Mouse (Mus musculus) kidney, embryonic 14.5 days (tissue): ENCODE results near the gene Pabpn1l. TPM values are rescaled to one million over a fixed set of nuclear protein-coding genes. Genes with fewer than 3 reads are reported as not detected.
A peak's percentile ranks its signal among the peaks of the same experiment; 100 is the strongest.
"Not testable (repeated sequence)": the region's sequence is repeated elsewhere in the genome, so short reads cannot be mapped to it uniquely, and the experiment has no call there.

Source experiments
- ATAC-seq: fragments of 200-750 bp; cut with Nextera tagmentation; 2 replicates; pipeline ENCODE4 v1.8.0; 2017; ENCODE audit warnings: moderate number of reproducible peaks, mild to moderate bottlenecking, moderate TSS enrichment, moderate library complexity; ENCODE audit not compliant: low FRiP score, low TSS enrichment
- H3K27ac ChIP-seq: fragments of 300-500 bp; sonication (generic); 2 replicates; pipeline ENCODE4 v1.5.1; 2014; ENCODE audit warnings: low read depth, mild to moderate bottlenecking, low read length, moderate library complexity, mixed read lengths
- H3K27me3 ChIP-seq: fragments of 300-500 bp; sonication (generic); 2 replicates; pipeline ENCODE4 v1.6.1; 2014; ENCODE audit warnings: mild to moderate bottlenecking, low read length; ENCODE audit not compliant: control insufficient read depth, insufficient read depth
- H3K36me3 ChIP-seq: fragments of 300-500 bp; sonication (generic); 2 replicates; pipeline ENCODE4 v1.6.1; 2014; ENCODE audit warnings: low read length, mixed read lengths; ENCODE audit not compliant: control insufficient read depth, insufficient read depth
- H3K4me1 ChIP-seq: fragments of 300-500 bp; sonication (generic); 2 replicates; pipeline ENCODE4 v1.6.1; 2014; ENCODE audit warnings: low read length, mixed read lengths; ENCODE audit not compliant: control insufficient read depth, insufficient read depth
- H3K4me2 ChIP-seq: fragments of 300-500 bp; sonication (generic); replicated peaks from 2 replicates; pipeline ENCODE4 v1.6.1; 2014; ENCODE audit warnings: low read depth, mild to moderate bottlenecking, low read length
- H3K4me3 ChIP-seq: fragments of 300-500 bp; sonication (generic); 2 replicates; pipeline ENCODE4 v1.5.1; 2014; ENCODE audit warnings: mild to moderate bottlenecking, low read length
- H3K9ac ChIP-seq: fragments of 300-500 bp; sonication (generic); 2 replicates; pipeline ENCODE4 v1.6.1; 2014; ENCODE audit warnings: low read depth, mild to moderate bottlenecking, low read length, moderate library complexity
- H3K9me3 ChIP-seq: fragments of 300-500 bp; sonication (generic); 2 replicates; pipeline ENCODE4 v1.6.1; 2016; ENCODE audit warnings: low read length; ENCODE audit not compliant: control insufficient read depth
- WGBS: fragments of 180-500 bp; shearing (Covaris S2); extraction: QIAGEN DNeasy Blood & Tissue Kit; methylation state at CpG from one replicate; pipeline ENCODE4 v1.1.7; 2014; 5-methylcytosine and 5-hydroxymethylcytosine counted together
- polyA plus RNA-seq: library from polyadenylated mRNA; unstranded; fragments of >200 nt; fragmentation: Nextera tagmentation; extraction: Ambion mirVana; gene quantifications from 2 replicates; pipeline ENCODE4 v1.2.1, GENCODE M21; 2014

The Pabpn1l gene
- polyA plus RNA-seq, 1 experiment from 2014 or later, result not detected

DNA sequence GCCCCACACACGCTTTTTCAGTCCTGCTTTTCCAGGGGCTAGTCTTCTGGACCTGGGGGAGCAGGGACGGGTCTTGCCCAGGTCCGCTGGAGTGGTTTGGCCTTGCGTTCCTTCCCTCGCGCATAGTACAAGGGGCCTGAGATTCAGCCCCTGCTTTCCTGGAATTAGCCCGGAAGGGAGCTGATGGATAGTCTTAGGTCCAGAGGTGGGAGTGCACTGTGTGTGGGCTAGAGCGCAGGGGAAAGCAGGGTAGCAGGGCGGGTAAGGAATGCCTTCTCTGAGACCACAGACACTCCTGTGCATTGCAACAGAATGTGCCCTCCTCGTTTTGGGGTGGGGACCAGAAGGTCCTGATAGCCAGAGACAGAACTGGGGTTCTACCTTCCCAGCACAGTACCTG lies 45.4 kb downstream of the Pabpn1l start:
- WGBS, result 22% methylated on average over 10 of the region's 10 CpGs
- Histone ChIP-seq H3K27ac (peak overlapping the region; percentile 42; the same call in 1 of the 2 replicates), H3K27me3 (no peaks in the 10 kb centered on the region), H3K4me1 (peaks cover 29% of the 10 kb centered on the region), H3K9me3 (no peaks in the 10 kb centered on the region), H3K4me3 (peak overlapping the region; percentile 58; the same call in 1 of the 2 replicates), H3K9ac (no peak overlapping the region), H3K4me2 (peak overlapping the region; percentile 70), H3K36me3 (peaks cover 21% of the 10 kb centered on the region)
- peak; percentile 50 for ATAC-seq

DNA sequence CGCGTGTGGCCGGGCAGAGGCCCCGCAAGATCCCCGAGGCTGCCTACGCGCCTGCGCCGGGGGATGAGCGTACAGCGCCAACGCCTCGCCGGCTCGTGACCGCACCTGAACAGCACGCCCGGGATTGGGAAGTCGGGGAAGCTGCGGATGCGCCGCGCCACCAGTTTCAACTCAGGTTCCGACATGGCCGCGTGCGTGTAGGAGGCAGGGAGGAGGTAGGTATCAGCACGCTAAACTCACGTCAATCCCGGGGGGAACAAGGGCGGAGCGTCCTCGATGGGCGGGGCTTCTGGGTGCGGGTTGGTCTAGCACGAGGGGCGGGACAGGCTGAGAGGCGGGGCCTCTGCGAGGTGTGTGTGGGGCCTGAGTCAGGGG lies 45.9 kb downstream of the Pabpn1l start, which contains the start of gene Aprt:
Aprt (minus strand) TSS at position 262 of the 375 bp plus-strand sequence.
- ATAC-seq, result peak; percentile 87
- under 1% methylated on average over 39 of the region's 39 CpGs for WGBS
- H3K4me3 ChIP-seq, result peak within 1 kb of the TSS; percentile 58
- H3K27ac ChIP-seq, result peak within 1 kb of the TSS; percentile 42; the same call in 1 of the 2 replicates
- no peaks in the 10 kb centered on the region for H3K27me3 ChIP-seq
- peak within 1 kb of the TSS; percentile 69 for H3K9ac ChIP-seq
- peaks cover 29% of the 10 kb centered on the region for H3K4me1 ChIP-seq
- H3K9me3 ChIP-seq, result no peaks in the 10 kb centered on the region
- peak within 1 kb of the TSS; percentile 70 for H3K4me2 ChIP-seq
- H3K36me3 ChIP-seq, result peaks cover 26% of the 10 kb centered on the region

DNA sequence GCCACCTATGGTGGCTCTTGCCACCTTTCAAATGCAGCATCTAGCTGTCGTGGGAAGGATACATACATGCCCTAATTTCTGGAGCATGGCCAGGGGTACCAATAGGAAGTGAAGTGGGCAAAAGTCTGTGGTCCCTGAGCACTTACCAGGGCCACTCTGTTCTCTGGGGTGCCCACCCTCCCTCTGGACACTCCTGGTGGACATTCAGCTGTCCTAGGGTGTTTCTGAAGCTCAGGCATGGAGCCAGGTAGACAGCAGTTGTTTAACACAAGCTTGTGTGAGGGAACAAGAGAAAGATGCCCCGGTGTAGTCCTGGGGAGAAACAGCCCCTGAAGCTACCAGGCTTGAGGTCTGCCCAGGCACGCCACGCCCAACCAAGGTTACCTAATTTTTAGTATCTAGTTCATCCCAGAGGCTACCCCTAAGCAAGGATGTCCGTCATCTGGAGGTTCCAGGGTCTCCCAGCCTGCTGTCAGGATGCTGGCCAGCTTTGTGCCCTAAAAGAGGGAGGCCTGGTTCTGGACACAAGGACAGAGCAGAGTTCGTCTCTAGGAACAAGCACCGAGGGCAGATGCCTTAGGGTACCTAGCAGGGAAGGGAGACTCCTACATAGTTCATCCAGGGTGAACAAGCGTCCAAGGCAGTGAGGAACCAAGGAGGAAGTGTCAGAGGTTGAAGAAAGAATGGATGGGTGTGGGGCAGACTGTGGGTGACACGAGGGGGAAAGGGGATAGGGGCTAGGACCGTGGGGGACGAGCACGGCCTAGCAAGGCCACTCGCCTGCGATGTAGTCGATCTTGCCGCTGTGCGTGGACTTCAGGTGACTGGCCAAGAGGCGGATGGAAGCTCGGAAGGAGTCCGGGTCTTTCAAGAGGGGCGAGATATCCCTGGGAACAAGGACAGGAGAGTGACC lies 46.5 kb downstream of the Pabpn1l start:
- peak overlapping the region; percentile 58 for H3K4me3 ChIP-seq
- H3K4me2 ChIP-seq, result peak overlapping the region; percentile 70
- H3K4me1 ChIP-seq, result peaks cover 29% of the 10 kb centered on the region
- H3K36me3 ChIP-seq, result peaks cover 33% of the 10 kb centered on the region
- H3K27ac ChIP-seq, result peak overlapping the region; percentile 47; the same call in 1 of the 2 replicates
- H3K9ac ChIP-seq, result peak overlapping the region; percentile 69
- WGBS, result 18% methylated on average over 21 of the region's 21 CpGs
- H3K9me3 ChIP-seq, result no peaks in the 10 kb centered on the region
- H3K27me3 ChIP-seq, result no peaks in the 10 kb centered on the region
- no peak for ATAC-seq

- H3K9me3 ChIP-seq, result no peaks in the 10 kb centered on the region
- ATAC-seq, result no peak
- 48% methylated on average over 8 of the region's 8 CpGs for WGBS
- peak overlapping the region; percentile 69 for H3K9ac ChIP-seq
- H3K4me3 ChIP-seq, result peak overlapping the region; percentile 58; the same call in 1 of the 2 replicates
- H3K4me2 ChIP-seq, result peak overlapping the region; percentile 70
- H3K27ac ChIP-seq, result peak overlapping the region; percentile 47; the same call in 1 of the 2 replicates
- H3K36me3 ChIP-seq, result peaks cover 40% of the 10 kb centered on the region
- peaks cover 29% of the 10 kb centered on the region for H3K4me1 ChIP-seq
- no peaks in the 10 kb centered on the region for H3K27me3 ChIP-seq
Measured at GRCm38 (mm10) chr8:122575286-122575685, 47.3 kb downstream of the Pabpn1l start.

- WGBS, result 44% methylated on average over 10 of the region's 10 CpGs
- H3K4me3 ChIP-seq, result peak overlapping the region; percentile 58; the same call in 1 of the 2 replicates
- ATAC-seq, result no peak
Measured at GRCm38 (mm10) chr8:122574667-122575251, 47.8 kb downstream of the Pabpn1l start.

GRCm38 (mm10) chr8:122574264-122574663 lies 48.3 kb downstream of the Pabpn1l start:
- WGBS, result 24% methylated on average over 3 of the region's 3 CpGs
- no peak for ATAC-seq
- no peak overlapping the region for H3K4me2 ChIP-seq
- peak overlapping the region; percentile 47; the same call in 1 of the 2 replicates for H3K27ac ChIP-seq
- no peaks in the 10 kb centered on the region for H3K27me3 ChIP-seq
- no peaks in the 10 kb centered on the region for H3K9me3 ChIP-seq
- no peak overlapping the region for H3K4me3 ChIP-seq
- H3K9ac ChIP-seq, result 0 out of 2 replicates have a peak overlapping the region, but pooled peaks have one; percentile 28
- H3K36me3 ChIP-seq, result peaks cover 50% of the 10 kb centered on the region
- peaks cover 37% of the 10 kb centered on the region for H3K4me1 ChIP-seq

More at GRCm38 (mm10) chr8:122574667-122575251, 47.8 kb downstream of the Pabpn1l start:
- peaks cover 45% of the 10 kb centered on the region for H3K36me3 ChIP-seq
- H3K4me1 ChIP-seq, result peaks cover 33% of the 10 kb centered on the region
- no peaks in the 10 kb centered on the region for H3K27me3 ChIP-seq
- peak overlapping the region; percentile 70 for H3K4me2 ChIP-seq
- H3K9me3 ChIP-seq, result no peaks in the 10 kb centered on the region
- peak overlapping the region; percentile 28; the same call in 1 of the 2 replicates for H3K9ac ChIP-seq
- H3K27ac ChIP-seq, result peak overlapping the region; percentile 47; the same call in 1 of the 2 replicates

- Histone ChIP-seq H3K36me3 (peaks cover 52% of the 10 kb centered on the region), H3K9ac (no peak overlapping the region), H3K4me3 (no peak overlapping the region), H3K27ac (no peak overlapping the region), H3K27me3 (no peaks in the 10 kb centered on the region), H3K9me3 (no peaks in the 10 kb centered on the region), H3K4me2 (no peak overlapping the region), H3K4me1 (peaks cover 40% of the 10 kb centered on the region)
- ATAC-seq, result no peak
- 61% methylated on average over 9 of the region's 9 CpGs for WGBS
Measured at GRCm38 (mm10) chr8:122573577-122573976, 49.0 kb downstream of the Pabpn1l start.

DNA sequence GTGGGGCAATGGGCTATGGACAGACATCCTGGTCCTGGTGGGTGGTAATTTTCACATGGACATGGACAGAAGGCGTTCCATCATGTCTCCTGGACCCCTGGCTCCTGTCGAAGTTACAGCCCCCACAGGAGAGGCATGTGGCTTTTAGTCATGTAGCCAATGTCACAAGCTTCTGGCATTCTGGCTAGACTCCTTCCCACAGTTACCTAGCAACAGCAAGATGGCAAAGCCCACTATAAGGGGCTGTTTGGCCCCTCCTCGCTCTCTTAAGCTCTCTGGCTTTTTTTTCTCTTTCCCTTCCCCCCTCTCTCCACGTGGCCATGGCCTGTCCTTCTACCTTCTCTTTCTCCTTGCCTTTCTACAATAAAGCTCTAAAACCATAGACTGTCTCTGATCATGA lies 49.4 kb downstream of the Pabpn1l start:
- H3K9ac ChIP-seq, H3K4me3 ChIP-seq, H3K27ac ChIP-seq, H3K4me2 ChIP-seq, H3K9me3 ChIP-seq, ATAC-seq, H3K27me3 ChIP-seq: not testable (repeated sequence)
- Histone ChIP-seq H3K36me3 (peaks cover 52% of the 10 kb centered on the region), H3K4me1 (peaks cover 40% of the 10 kb centered on the region)
- WGBS, result 61% methylated on average over 4 of the region's 4 CpGs
